Mouse (Mus musculus) midbrain, embryonic 16.5 days (tissue): ENCODE data around the gene Appbp2. TPM values are rescaled to one million over a fixed set of nuclear protein-coding genes. Genes with fewer than 3 reads are reported as not detected.
"Not testable (repeated sequence)": the region's sequence is repeated elsewhere in the genome, so short reads cannot be mapped to it uniquely, and the experiment has no call there.

Experiments
- ATAC-seq: fragments of 200-750 bp; cut with Nextera tagmentation; 2 replicates; pipeline ENCODE4 v1.8.0; 2017; ENCODE audit warnings: moderate TSS enrichment
- H3K27ac ChIP-seq: fragments of 300-500 bp; sonication (generic); 2 replicates; pipeline ENCODE4 v1.5.1; 2014; ENCODE audit warnings: mild to moderate bottlenecking, low read length, mixed read lengths
- H3K27me3 ChIP-seq: fragments of 300-500 bp; sonication (generic); 2 replicates; pipeline ENCODE4 v1.6.1; 2014; ENCODE audit warnings: low read depth, low read length, mixed read lengths; ENCODE audit not compliant: control insufficient read depth, insufficient read depth
- H3K36me3 ChIP-seq: fragments of 300-500 bp; sonication (generic); 2 replicates; pipeline ENCODE4 v1.6.1; 2014; ENCODE audit warnings: mild to moderate bottlenecking, low read length, moderate library complexity, mixed read lengths; ENCODE audit not compliant: control insufficient read depth, insufficient read depth
- H3K4me1 ChIP-seq: fragments of 300-500 bp; sonication (generic); 2 replicates; pipeline ENCODE4 v1.6.1; 2014; ENCODE audit warnings: mild to moderate bottlenecking, low read length, mixed read lengths; ENCODE audit not compliant: control insufficient read depth, insufficient read depth
- H3K4me2 ChIP-seq: fragments of 300-500 bp; sonication (generic); 2 replicates; pipeline ENCODE4 v1.6.1; 2014; ENCODE audit warnings: mild to moderate bottlenecking, low read length, mixed read lengths
- H3K4me3 ChIP-seq: fragments of 300-500 bp; sonication (generic); 2 replicates; pipeline ENCODE4 v1.5.1; 2014; ENCODE audit warnings: low read depth, mild to moderate bottlenecking, low read length, moderate library complexity, mixed read lengths
- H3K9ac ChIP-seq: fragments of 300-500 bp; sonication (generic); 2 replicates; pipeline ENCODE4 v1.6.1; 2014; ENCODE audit warnings: low read depth, low read length, mixed read lengths
- H3K9me3 ChIP-seq: fragments of 300-500 bp; sonication (generic); replicated peaks from 2 replicates; pipeline ENCODE4 v1.6.1; 2014; ENCODE audit warnings: mild to moderate bottlenecking, low read length, mixed read lengths; ENCODE audit not compliant: control insufficient read depth, poor library complexity, severe bottlenecking
- WGBS: fragments of 180-500 bp; shearing (Covaris S2); extraction: QIAGEN DNeasy Blood & Tissue Kit; methylation state at CpG from one replicate; pipeline ENCODE4 v1.1.7; 2014; 5-methylcytosine and 5-hydroxymethylcytosine counted together
- polyA plus RNA-seq: library from polyadenylated mRNA; unstranded; fragments of >200 nt; fragmentation: Nextera tagmentation; extraction: Ambion mirVana; gene quantifications from 2 replicates; pipeline ENCODE4 v1.2.1, GENCODE M21; 2015

Gene Appbp2
- polyA plus RNA-seq, 1 experiment from 2014 or later: 44.5 TPM

GRCm38 (mm10) chr11:85182617-85183283 lies 52.2 kb downstream of the Appbp2 start:
- H3K36me3 ChIP-seq: no peaks in the 10 kb centered on the region

GRCm38 (mm10) chr11:85178413-85178812 lies 56.5 kb downstream of the Appbp2 start:
- no peaks in the 10 kb centered on the region for H3K27me3 ChIP-seq
- H3K4me3 ChIP-seq: no peak overlapping the region
- no peaks in the 10 kb centered on the region for H3K9me3 ChIP-seq
- 84% methylated on average over 4 of the region's 4 CpGs for WGBS
- no peak overlapping the region for H3K9ac ChIP-seq
- no peak overlapping the region for H3K27ac ChIP-seq
- no peaks in the 10 kb centered on the region for H3K36me3 ChIP-seq
- H3K4me2 ChIP-seq: no peak overlapping the region
- no peak for ATAC-seq
- peaks cover 6% of the 10 kb centered on the region for H3K4me1 ChIP-seq

More at GRCm38 (mm10) chr11:85182617-85183283, 52.2 kb downstream of the Appbp2 start:
- ATAC-seq: peak; percentile 97
- Histone ChIP-seq H3K4me2 (peak overlapping the region; percentile 68), H3K4me1 (peaks cover 6% of the 10 kb centered on the region), H3K4me3 (peak overlapping the region; percentile 42), H3K27ac (peak overlapping the region; percentile 74), H3K9ac (peak overlapping the region; percentile 55), H3K9me3 (no peaks in the 10 kb centered on the region), H3K27me3 (no peaks in the 10 kb centered on the region)
- WGBS: 7% methylated on average over 19 of the region's 20 CpGs

- Histone ChIP-seq H3K4me3 (no peak overlapping the region), H3K9me3 (no peaks in the 10 kb centered on the region), H3K36me3 (no peaks in the 10 kb centered on the region), H3K27me3 (no peaks in the 10 kb centered on the region), H3K4me2 (no peak overlapping the region), H3K4me1 (peaks cover 3% of the 10 kb centered on the region; the same call in 1 of the 2 replicates), H3K27ac (no peak overlapping the region), H3K9ac (no peak overlapping the region)
- 84% methylated on average over 6 of the region's 6 CpGs for WGBS
- ATAC-seq: no peak
Observed at GRCm38 (mm10) chr11:85177761-85178160, 57.2 kb downstream of the Appbp2 start.

- ATAC-seq: no peak
Observed at GRCm38 (mm10) chr11:85175941-85176340, 59.0 kb downstream of the Appbp2 start.

GRCm38 (mm10) chr11:85170833-85171232 lies 64.1 kb downstream of the Appbp2 start:
- Histone ChIP-seq H3K4me3 (no peak overlapping the region), H3K36me3 (no peaks in the 10 kb centered on the region), H3K9ac (no peak overlapping the region), H3K4me1 (peaks cover 6% of the 10 kb centered on the region), H3K27ac (no peak overlapping the region), H3K9me3 (no peaks in the 10 kb centered on the region), H3K27me3 (no peaks in the 10 kb centered on the region; the same call in 1 of the 2 replicates), H3K4me2 (no peak overlapping the region; the same call in 1 of the 2 replicates)
- ATAC-seq: no peak
- WGBS: 49% methylated on average over 2 of the region's 2 CpGs

More at GRCm38 (mm10) chr11:85175941-85176340, 59.0 kb downstream of the Appbp2 start:
- H3K9ac ChIP-seq: no peak overlapping the region
- no peaks in the 10 kb centered on the region for H3K4me1 ChIP-seq
- H3K9me3 ChIP-seq: no peaks in the 10 kb centered on the region
- WGBS: 78% methylated on average over 3 of the region's 3 CpGs
- no peaks in the 10 kb centered on the region for H3K36me3 ChIP-seq
- no peak overlapping the region for H3K27ac ChIP-seq
- H3K4me2 ChIP-seq: no peak overlapping the region
- no peaks in the 10 kb centered on the region; the same call in 1 of the 2 replicates for H3K27me3 ChIP-seq
- H3K4me3 ChIP-seq: no peak overlapping the region

GRCm38 (mm10) chr11:85170058-85170740 lies 64.7 kb downstream of the Appbp2 start, which contains the start of gene 1700125H20Rik:
TSS of gene 1700125H20Rik (plus strand) at chr11:85170404.
- Histone ChIP-seq H3K4me1 (peaks cover 6% of the 10 kb centered on the region), H3K9me3 (no peaks in the 10 kb centered on the region), H3K4me3 (peak within 1 kb of the TSS; percentile 33), H3K27me3 (no peaks in the 10 kb centered on the region; the same call in 1 of the 2 replicates), H3K36me3 (no peaks in the 10 kb centered on the region), H3K27ac (no peak within 1 kb of the TSS), H3K9ac (peak within 1 kb of the TSS; percentile 57), H3K4me2 (peak within 1 kb of the TSS; percentile 77)
- peak; percentile 86; the same call in 1 of the 2 replicates for ATAC-seq
- WGBS: 15% methylated on average over 21 of the region's 21 CpGs

GRCm38 (mm10) chr11:85167503-85167902 lies 67.4 kb downstream of the Appbp2 start:
- no peaks in the 10 kb centered on the region for H3K36me3 ChIP-seq
- no peaks in the 10 kb centered on the region for H3K9me3 ChIP-seq
- no peak overlapping the region for H3K9ac ChIP-seq
- no peak overlapping the region for H3K27ac ChIP-seq
- no peak overlapping the region for H3K4me2 ChIP-seq
- no peak overlapping the region for H3K4me3 ChIP-seq
- H3K4me1 ChIP-seq: peaks cover 6% of the 10 kb centered on the region
- WGBS: 63% methylated on average over 1 of the region's 1 CpGs
- no peaks in the 10 kb centered on the region; the same call in 1 of the 2 replicates for H3K27me3 ChIP-seq
- ATAC-seq: no peak

GRCm38 (mm10) chr11:85164371-85164770 lies 70.6 kb downstream of the Appbp2 start:
- Histone ChIP-seq H3K27ac (no peak overlapping the region), H3K27me3 (no peaks in the 10 kb centered on the region), H3K9me3 (no peaks in the 10 kb centered on the region), H3K4me3 (no peak overlapping the region), H3K4me1 (no peaks in the 10 kb centered on the region), H3K4me2 (no peak overlapping the region), H3K36me3 (no peaks in the 10 kb centered on the region), H3K9ac (no peak overlapping the region)
- no peak for ATAC-seq

- not testable (repeated sequence) for ATAC-seq, H3K27ac ChIP-seq, H3K36me3 ChIP-seq, H3K4me1 ChIP-seq, H3K4me2 ChIP-seq, H3K27me3 ChIP-seq, H3K9me3 ChIP-seq, H3K9ac ChIP-seq, H3K4me3 ChIP-seq
- 100% methylated on average over 1 of the region's 1 CpGs for WGBS
Observed at GRCm38 (mm10) chr11:85163014-85163413, 71.9 kb downstream of the Appbp2 start.
